ENCODE assay signal across 1 mouse cellular context in the genomic region with DNA sequence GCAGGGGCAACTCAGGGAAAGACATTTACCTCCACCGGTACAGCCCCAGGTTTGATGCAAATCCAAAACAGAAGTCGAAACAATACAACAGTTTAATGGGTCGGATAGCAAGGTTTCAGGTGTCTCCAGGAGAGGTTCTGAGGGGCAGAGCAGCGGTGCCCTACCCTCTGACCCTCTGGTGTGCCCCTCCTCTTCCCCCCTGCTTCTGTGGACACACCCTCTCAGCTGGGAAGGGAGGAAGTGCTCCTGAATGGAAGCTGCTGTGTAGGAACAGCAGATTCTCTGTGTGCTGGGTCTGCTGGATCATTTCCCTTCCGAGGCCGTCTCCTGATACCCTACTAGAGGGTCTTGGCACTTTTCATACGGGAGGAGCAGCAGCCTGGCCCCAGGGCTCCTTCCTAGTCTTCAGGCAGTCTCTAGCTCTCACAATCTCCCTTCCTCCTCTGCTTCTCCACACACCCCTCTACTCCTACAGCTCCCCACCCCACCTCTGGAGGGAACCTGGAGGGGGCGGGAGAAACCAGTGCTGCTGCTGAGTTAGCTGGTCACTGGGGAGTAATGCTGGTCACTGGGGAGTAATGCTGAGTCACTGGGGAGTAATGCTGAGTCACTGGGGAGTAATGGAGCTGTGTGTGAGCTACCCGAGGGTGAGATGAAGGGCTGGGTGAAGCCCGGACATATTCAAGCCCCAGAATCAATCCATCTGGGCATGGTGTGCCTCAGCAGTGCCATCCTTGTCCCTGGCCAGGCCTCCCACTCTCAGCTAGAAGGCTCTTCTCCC.
A peak's percentile ranks its signal among the peaks of the same experiment; 100 is the strongest.
TF ChIP-seq lines count a peak whose summit lies in the region.

No protein-coding gene starts in this region.

TF ChIP-seq in CH12.LX, 34 proteins besides CTCF, POLR2A, EP300 and RAD21:
- TF ChIP-seq E2F4 (IDR thresholded peaks at IDR 0.05; ENCODE audit: insufficient replicate concordance, low read depth, low read length) (no peak), GABPA (IDR thresholded peaks at IDR 0.05; ENCODE audit: insufficient replicate concordance, low read depth, low read length) (no peak), NRF1 (IDR thresholded peaks at IDR 0.05; ENCODE audit: low read depth, low read length) (no peak), MAFK (IDR thresholded peaks at IDR 0.05; ENCODE audit: insufficient replicate concordance, low read length) (peak; percentile 74; the same call in 1 of the 2 replicates)
